Mouse (Mus musculus) megakaryocyte, embryonic 14.5 days (primary cell): ENCODE measurements around the gene Rasl11b.

ENCODE experiments used
- FLI1 ChIP-seq: IDR thresholded peaks from 2 replicates; pipeline ENCODE4 v1.6.1; 2012; ENCODE audit warnings: low read length, inconsistent platforms, mixed read lengths
- GATA1 ChIP-seq: IDR thresholded peaks from 3 replicates; pipeline ENCODE4 v1.6.1; 2012; ENCODE audit warnings: mixed read lengths, low read length, inconsistent platforms, borderline replicate concordance

DNA sequence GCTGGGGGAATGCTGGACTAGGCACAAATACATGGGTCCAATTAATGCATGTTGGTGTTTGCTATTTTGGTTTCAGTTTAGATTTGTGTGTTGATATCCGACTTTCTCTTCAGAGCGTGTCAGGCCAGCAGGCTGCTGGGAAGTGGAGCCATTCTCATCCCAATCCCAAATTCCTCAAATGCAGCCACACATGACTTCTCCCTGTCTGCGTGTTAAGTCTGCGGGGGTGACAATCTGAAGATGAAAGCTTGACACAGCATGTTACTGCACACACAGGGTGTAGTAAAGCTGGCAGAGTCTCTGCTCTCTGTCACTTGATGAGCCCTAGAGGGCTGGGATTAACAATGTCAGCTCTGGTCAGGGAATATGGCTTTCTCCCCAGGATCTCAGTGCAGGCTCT is 20.0 kb downstream of the Rasl11b start:
- no peak for TF ChIP-seq GATA1
- TF ChIP-seq FLI1, result no peak
